Mouse (Mus musculus): ENCODE data around the gene Tcp11l1. TPM values are rescaled to one million over a fixed set of nuclear protein-coding genes. Genes with fewer than 3 reads are reported as not detected.

Tcp11l1 gene
- total RNA-seq, 2 experiments from 2014 or later: 7.1 to 7.2 TPM

DNA sequence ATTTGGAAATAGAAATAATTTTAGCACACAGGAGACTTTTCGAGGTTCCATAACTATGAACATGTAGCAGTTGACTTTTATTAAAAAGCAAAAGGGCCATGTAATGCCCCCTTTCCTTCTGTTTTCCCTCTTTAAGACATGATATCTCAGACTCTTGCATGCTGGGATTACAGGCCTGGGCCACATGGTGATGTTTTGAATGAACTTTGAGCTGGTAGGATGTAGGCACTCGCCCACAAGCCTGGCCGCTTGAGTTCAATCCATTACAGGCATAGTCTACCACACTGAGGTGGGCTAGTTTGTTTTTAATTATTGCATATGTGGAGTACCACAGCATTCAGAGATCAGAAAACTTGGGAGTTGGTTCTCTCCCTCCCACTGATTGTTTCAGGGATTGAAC, 97.2 kb downstream of the Tcp11l1 start:
- intact Hi-C loops (cut with DNase I): no loop called here
- no peak for DNase-seq

Other genes with a start within 250 kb of the Tcp11l1 start
- 100 to 1,000 TPM; 209 to 219 TPM for gene Hipk3, start 217.7 kb downstream of the Tcp11l1 start, total RNA-seq (2021)
- 10 to 100 TPM in 1 of 2 experiments, 1 to 10 TPM in 1; 10.0 to 10.7 TPM for gene Cstf3, start 121.6 kb downstream of the Tcp11l1 start, total RNA-seq (2021)
- not detected for gene Pin1rt1, start 4.2 kb upstream of the Tcp11l1 start, total RNA-seq (2021)
- 1 to 10 TPM in 1 of 2 experiments, under 1 TPM in 1; 0.95 to 1.9 TPM for gene Depdc7, start 30.7 kb upstream of the Tcp11l1 start, total RNA-seq (2021)
- gene Qser1, start 104.6 kb upstream of the Tcp11l1 start, total RNA-seq (2021): 10 to 100 TPM; 29.2 to 29.8 TPM
- gene Prrg4, start 137.7 kb upstream of the Tcp11l1 start, total RNA-seq (2021): 1 to 10 TPM in 1 of 2 experiments, under 1 TPM in 1; 0.70 to 1.7 TPM
- gene Ccdc73, start 155.6 kb upstream of the Tcp11l1 start, total RNA-seq (2021): 1 to 10 TPM; 3.1 to 4.8 TPM